Mouse (Mus musculus) brain, embryonic 14.5 days (tissue): ENCODE data around the gene Dusp1. TPM values are rescaled to one million over a fixed set of nuclear protein-coding genes. Genes with fewer than 3 reads are reported as not detected.

Experiments
- DNase-seq: peaks from one replicate; pipeline ENCODE4 v3.0.0-alpha.2; 2011; ENCODE audit warnings: low read depth
- CTCF ChIP-seq: fragments of 200-500 bp; IDR thresholded peaks from 2 replicates; pipeline ENCODE4 v1.5.1; 2012; ENCODE audit warnings: inconsistent platforms, mild to moderate bottlenecking, moderate library complexity, borderline replicate concordance; ENCODE audit not compliant: insufficient read depth, insufficient read length; ENCODE audit errors: extremely low read depth
- POLR2A ChIP-seq: fragments of 200-500 bp; IDR thresholded peaks from 2 replicates; pipeline ENCODE4 v1.6.1; 2012; ENCODE audit warnings: mild to moderate bottlenecking, inconsistent platforms, borderline replicate concordance; ENCODE audit not compliant: poor library complexity, insufficient read depth, insufficient read length, severe bottlenecking; ENCODE audit errors: extremely low read depth
- polyA plus RNA-seq: library from polyadenylated mRNA; depleted of rRNA; stranded (reverse); fragments of >200 nt; gene quantifications from 2 replicates; pipeline ENCODE4 v1.2.3, GENCODE M21; 2012

Dusp1 gene
- polyA plus RNA-seq, 1 experiment: 56.2 TPM

DNA sequence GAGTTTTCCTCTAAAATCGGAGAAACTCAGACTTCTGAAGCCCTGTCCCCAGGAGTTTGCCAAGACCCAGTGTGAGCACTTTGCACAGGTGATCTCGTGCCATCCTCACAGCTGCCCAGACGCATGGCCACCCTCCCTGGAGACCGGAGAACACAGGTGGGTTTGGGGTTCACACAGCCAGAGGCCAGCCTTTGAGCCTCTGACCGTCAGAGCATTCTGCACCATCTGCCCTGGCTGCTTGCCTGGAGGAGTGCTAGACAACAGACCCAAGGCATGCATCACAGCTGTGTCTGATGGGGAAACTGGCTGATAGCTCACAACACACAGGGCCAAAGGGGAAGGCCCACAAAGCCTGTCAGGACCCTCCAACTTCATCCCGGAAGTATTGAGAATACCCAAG is 82.3 kb downstream of the Dusp1 start:
- DNase-seq: peak; percentile 50
- TF ChIP-seq CTCF (no peak), POLR2A (no peak)

DNA sequence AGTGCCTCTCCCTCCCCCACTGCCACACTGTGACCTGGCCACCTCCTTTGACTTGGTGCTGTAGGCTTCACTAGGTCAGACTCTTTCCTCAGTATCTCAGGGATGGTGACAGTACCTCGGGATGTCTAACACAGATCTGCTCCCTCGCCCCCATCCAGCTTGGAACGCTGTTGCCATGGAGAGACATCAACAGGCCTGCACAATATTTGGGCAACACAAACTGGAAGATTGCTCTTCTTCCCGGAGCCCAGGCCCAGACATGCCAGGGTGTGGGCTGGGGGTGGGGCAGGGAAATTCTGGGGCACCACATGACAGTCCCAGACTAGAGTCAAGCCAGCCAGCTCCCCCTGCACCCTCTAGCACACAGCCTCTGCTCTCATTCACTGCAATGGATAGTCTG is 83.3 kb downstream of the Dusp1 start:
- TF ChIP-seq CTCF (no peak), POLR2A (no peak)
- DNase-seq: no peak

DNA sequence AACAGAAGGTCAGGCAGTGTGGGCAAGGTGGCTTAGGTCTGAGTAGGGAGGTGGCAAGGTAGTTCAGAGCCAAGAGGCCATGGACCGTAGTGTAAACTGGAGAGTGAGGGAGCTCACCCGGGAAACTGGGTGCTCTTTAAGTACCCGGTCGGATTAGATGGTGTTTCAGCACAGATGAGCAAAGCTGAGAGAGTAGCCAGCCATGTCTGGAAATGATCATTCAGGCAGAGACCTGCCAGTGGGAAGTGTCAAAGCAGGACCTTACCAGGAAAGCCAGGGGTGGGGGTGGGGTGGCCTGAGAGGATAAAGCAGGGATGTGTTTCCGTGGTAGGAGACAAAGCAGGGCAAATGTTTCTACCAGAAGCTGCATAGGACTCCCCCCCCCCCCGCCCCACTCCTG is 85.1 kb downstream of the Dusp1 start:
- TF ChIP-seq CTCF: no peak
- no peak for TF ChIP-seq POLR2A
- no peak for DNase-seq

DNA sequence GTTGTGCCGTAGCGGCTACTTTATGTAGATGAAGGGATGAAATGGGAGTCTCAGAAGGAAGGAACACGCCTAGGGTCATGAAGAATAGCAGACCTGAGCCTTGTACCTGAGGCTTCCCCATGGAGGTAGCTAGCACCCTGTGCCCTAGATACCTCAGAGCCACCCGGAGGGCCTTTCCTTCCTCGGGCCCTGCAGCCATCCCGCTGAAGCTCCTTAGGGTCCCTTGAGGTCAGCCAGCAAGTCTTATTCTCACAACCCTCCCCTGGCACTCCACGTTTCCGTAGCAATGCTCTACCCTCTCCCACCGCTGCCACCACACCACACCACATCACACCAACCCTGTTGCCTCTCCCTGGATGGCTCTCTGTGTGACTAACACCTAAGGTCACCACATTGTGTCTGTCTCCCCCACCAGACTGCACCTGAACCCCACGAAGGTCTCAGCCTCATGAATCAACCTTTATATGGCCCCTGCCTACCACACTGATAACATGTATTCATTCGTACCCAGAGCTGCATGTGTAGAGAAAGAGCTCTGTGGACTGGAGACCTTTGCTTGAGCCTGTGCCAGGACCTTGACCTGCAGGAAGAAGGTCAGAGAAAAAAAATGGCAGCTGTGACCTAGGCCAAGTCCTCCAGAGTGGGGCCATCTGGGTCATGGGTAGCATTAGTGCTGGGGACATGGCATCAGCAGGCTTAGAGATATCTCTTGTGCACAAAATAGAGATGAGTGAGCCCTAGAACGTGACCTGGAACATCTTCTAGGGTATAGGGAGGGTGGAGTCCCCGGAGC is 93.6 kb downstream of the Dusp1 start:
- DNase-seq: no peak

DNA sequence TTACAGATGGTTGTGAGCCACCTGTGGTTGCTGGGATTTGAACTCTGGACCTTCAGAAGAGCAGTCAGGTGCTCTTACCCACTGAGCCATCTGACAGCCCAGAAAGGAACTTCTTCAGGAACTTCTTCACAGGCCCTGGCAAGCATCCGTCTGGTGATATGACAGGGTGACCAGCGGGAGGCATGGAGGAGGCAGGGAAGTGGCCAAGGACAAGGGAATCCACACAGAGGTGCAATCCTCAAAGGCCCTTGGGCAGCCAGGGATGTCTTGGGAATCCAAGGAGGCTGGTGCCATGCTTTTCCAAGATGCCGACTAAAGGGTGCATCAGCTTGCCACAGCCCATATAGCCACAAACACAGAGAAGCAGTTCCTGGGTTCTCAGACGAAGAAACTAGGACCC is 94.3 kb downstream of the Dusp1 start:
- no peak for TF ChIP-seq POLR2A
- DNase-seq: no peak

More for the DNA sequence above, 93.6 kb downstream of the Dusp1 start:
- no peak for TF ChIP-seq POLR2A
- TF ChIP-seq CTCF: no peak

DNA sequence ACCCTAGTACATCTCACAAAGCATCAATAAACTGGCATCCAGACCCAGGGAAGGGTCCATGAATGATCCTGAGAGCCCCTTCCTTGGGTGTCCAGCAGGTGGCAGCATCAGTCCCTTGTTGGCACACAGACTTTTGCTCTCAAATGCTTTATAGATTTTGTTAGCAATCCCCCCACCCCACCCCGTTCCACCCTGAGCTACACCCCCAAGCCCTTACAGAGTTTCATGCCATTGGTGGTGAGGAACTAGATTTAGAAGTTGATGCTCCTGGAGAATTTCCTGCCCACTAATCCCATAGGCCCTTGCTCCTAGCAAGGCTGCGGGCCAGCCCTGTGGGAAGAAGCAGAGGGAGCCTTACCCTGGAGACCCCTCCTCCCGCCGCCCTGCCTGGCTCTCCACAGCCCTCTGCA is 95.2 kb downstream of the Dusp1 start:
- DNase-seq: peak; percentile 85
- TF ChIP-seq CTCF (peak; percentile 94), POLR2A (no peak)

DNA sequence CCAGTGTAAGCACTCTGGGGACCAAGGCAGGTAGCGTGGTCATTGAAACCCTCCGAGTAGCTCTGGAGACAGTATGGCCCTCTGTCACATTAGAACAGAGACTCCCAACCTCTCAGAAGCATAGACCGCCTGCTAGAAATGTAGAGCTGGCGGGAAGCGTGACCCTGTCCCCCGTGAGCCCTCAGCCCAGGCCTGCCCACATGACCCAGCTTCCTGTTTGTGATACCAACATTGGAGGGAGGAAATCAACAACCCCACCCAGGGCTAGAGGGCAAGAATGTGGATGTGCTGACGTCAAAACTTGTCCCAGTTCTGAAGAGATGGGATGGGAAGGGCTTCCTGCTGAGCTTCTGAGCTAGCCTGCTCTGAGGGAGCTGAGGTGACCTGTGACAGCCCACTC is 97.0 kb downstream of the Dusp1 start:
- TF ChIP-seq CTCF: no peak
- no peak for TF ChIP-seq POLR2A
- peak; percentile 12 for DNase-seq

DNA sequence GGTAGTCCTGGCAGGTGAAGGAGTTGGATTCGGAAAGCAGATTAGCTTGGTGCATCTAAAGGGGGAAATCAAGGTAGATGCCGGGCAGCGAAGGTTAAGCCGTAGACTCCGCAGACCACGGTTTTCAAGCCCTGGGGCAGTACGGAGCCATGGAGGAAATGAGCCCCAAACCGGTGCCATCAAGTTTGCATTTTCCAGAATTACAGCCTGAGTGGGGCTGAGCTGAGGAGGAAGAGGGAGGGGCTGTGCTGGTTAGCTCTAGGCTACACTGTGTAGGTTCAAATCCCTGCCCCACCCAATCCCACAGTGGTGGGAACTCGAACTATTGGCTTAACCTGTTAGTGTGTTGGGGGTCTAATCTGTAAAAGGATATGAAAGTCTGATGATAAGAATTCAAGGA is 97.4 kb downstream of the Dusp1 start:
- TF ChIP-seq CTCF: no peak
- no peak for TF ChIP-seq POLR2A
- no peak for DNase-seq

DNA sequence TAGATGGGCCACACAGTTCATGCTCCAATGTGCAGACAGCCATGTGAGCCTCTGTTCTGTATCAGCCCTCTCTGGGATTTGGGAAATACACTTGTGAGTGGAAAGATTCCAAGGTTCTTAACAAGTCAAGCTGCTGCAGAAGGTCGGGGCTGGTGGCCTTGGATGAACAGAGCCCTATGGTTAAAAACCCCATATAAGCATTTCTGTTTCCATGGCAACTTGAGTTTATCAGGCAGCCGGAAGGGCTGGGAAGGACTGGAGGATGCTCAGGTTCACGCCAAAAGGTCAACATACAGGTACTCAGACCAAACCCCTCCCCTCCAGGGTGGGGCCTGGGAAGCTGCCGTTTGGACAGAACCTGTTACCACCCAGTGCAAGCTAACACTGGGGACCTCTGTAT is 97.9 kb downstream of the Dusp1 start:
- no peak for TF ChIP-seq POLR2A
- TF ChIP-seq CTCF: no peak
- no peak for DNase-seq

DNA sequence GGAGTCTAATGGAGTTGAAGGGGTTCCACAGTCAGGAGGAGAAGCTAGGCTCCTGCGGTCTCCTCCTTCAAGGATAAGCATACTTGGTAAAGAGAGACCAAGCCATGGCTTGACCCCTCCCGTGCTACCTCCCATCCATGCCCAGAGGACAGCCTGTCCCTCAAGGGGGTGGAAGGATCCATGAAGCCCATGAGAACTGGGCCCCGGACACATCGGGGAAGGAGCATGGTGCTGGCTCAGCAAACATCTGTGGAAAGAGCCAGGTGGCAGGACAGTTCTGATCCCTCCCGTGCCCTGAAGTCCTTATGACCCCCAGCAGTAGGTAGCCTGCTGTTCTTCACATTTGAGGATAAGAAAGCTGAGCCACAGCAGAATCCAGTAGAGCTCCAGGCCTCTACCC is 98.5 kb downstream of the Dusp1 start:
- no peak for DNase-seq
- no peak for TF ChIP-seq POLR2A
- no peak for TF ChIP-seq CTCF

DNA sequence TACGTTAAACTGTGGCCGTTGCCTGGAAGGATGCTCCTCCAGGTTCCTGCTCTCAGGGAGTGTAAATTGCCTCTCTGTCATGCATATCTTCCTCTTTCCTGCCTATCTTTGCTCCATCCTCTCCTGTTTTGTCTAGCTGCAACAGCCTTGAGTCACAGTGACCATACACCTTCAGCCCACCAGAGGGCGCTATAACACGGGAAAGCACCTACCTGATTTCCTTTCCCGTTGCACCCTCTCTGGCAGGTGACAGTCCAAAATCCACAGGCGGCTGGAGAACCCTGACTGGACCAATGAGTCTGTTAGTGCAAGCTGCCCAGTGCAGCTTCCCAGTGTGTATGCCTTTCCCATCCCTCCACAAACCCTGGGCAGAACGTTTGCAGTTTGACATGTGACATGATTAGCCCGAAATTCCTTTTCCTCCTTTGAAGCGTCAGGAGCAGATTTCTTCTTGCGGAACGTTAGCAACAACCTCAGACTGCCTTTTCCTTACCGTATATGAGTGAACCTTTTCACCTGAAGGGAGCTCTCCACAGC is 99.2 kb downstream of the Dusp1 start:
- DNase-seq: peak; percentile 71
- TF ChIP-seq CTCF (peak; percentile 88), POLR2A (no peak)

DNA sequence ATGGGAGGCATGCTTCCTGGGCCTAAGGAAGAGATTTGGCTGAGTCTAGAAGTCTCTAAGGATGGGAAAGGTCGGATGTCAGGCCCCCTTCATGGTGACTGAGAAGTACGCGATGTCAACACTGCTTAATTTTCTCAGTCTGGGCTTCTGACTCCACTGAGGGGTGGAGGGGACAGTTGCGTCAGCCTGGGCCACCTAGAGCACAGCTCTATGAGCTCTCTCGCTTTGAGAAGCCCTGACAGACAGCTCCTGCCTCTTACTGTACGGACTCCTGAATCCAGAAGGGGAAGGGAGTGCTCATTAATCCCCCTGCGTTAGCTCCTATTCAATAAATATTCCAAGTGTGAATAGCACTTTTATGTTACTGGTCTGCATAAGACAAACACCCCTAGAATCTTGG is 103.9 kb downstream of the Dusp1 start:
- DNase-seq: no peak
- TF ChIP-seq CTCF (no peak), POLR2A (no peak)
